Mouse (Mus musculus) limb, embryonic 14.5 days (tissue): ENCODE results near the gene Steap4. TPM values are rescaled to one million over a fixed set of nuclear protein-coding genes. Genes with fewer than 3 reads are reported as not detected.

Experiments
- ATAC-seq: fragments of 200-750 bp; cut with Nextera tagmentation; 2 replicates; pipeline ENCODE4 v1.8.0; 2017; ENCODE audit warnings: low read depth, moderate number of reproducible peaks, moderate TSS enrichment; ENCODE audit not compliant: low FRiP score
- DNase-seq: peaks from one replicate; pipeline ENCODE4 v3.0.0-alpha.2; 2015; ENCODE audit warnings: low spot score
- H3K27ac ChIP-seq: fragments of 300-500 bp; sonication (generic); replicated peaks from 2 replicates; pipeline ENCODE4 v1.5.1; 2014; ENCODE audit warnings: low read depth, mild to moderate bottlenecking, low read length, moderate library complexity, mixed read lengths
- H3K27me3 ChIP-seq: fragments of 300-500 bp; sonication (generic); 2 replicates; pipeline ENCODE4 v1.6.1; 2014; ENCODE audit warnings: low read length, mixed read lengths; ENCODE audit not compliant: control insufficient read depth, insufficient read depth
- H3K36me3 ChIP-seq: fragments of 300-500 bp; sonication (generic); 2 replicates; pipeline ENCODE4 v1.6.1; 2014; ENCODE audit warnings: mild to moderate bottlenecking, low read length, moderate library complexity, mixed read lengths; ENCODE audit not compliant: control insufficient read depth, insufficient read depth
- H3K4me1 ChIP-seq: fragments of 300-500 bp; sonication (generic); 2 replicates; pipeline ENCODE4 v1.6.1; 2014; ENCODE audit warnings: antibody characterized with exemption, low read length, mixed read lengths; ENCODE audit not compliant: control insufficient read depth, insufficient read depth
- H3K4me2 ChIP-seq: fragments of 300-500 bp; sonication (generic); replicated peaks from 2 replicates; pipeline ENCODE4 v1.6.1; 2014; ENCODE audit warnings: low read depth, mild to moderate bottlenecking, low read length, moderate library complexity; ENCODE audit not compliant: severe bottlenecking
- H3K4me3 ChIP-seq: fragments of 300-500 bp; sonication (generic); replicated peaks from 2 replicates; pipeline ENCODE4 v1.5.1; 2014; ENCODE audit warnings: low read length
- H3K9ac ChIP-seq: fragments of 300-500 bp; sonication (generic); 2 replicates; pipeline ENCODE4 v1.6.1; 2014; ENCODE audit warnings: mild to moderate bottlenecking, low read depth, low read length, moderate library complexity; ENCODE audit not compliant: severe bottlenecking
- H3K9me3 ChIP-seq: fragments of 300-500 bp; sonication (generic); 2 replicates; pipeline ENCODE4 v1.6.1; 2016; ENCODE audit warnings: low read length; ENCODE audit not compliant: control insufficient read depth
- POLR2A ChIP-seq: fragments of 200-500 bp; IDR thresholded peaks from 2 replicates; pipeline ENCODE4 v1.8.0; 2012; ENCODE audit warnings: inconsistent platforms, mild to moderate bottlenecking, moderate library complexity, borderline replicate concordance; ENCODE audit not compliant: insufficient read depth, insufficient read length; ENCODE audit errors: extremely low read depth
- WGBS: fragments of 180-500 bp; shearing (Covaris S2); extraction: QIAGEN DNeasy Blood & Tissue Kit; methylation state at CpG from one replicate; pipeline ENCODE4 v1.1.7; 2014; 5-methylcytosine and 5-hydroxymethylcytosine counted together
- polyA plus RNA-seq, 2 experiments: library from polyadenylated mRNA; depleted of rRNA in 1 of 2; stranded (reverse) in 1 of 2; unstranded in 1 of 2; fragments of >200 nt; fragmentation: Nextera tagmentation in 1 of 2; extraction: Ambion mirVana in 1 of 2; gene quantifications; 2 replicates each; pipeline versions ENCODE4 v1.2.1 to v1.2.3; 2012 to 2014

Gene Steap4
- polyA plus RNA-seq, 2 experiments: 9.3 TPM

GRCm38 (mm10) chr5:7996401-7997044 lies 36.3 kb downstream of the Steap4 start:
- 43% methylated on average over 8 of the region's 8 CpGs for WGBS
- Histone ChIP-seq H3K9ac (0 out of 2 replicates have a peak overlapping the region, but pooled peaks have one; percentile 12), H3K27me3 (no peaks in the 10 kb centered on the region), H3K4me2 (peak overlapping the region; percentile 26; the same call in 1 of the 2 replicates), H3K36me3 (no peaks in the 10 kb centered on the region), H3K27ac (no peak overlapping the region), H3K9me3 (no peaks in the 10 kb centered on the region), H3K4me3 (no peak overlapping the region), H3K4me1 (no peaks in the 10 kb centered on the region)
- ATAC-seq (peak; percentile 73), DNase-seq (peak; percentile 42)
- no peak for TF ChIP-seq POLR2A

GRCm38 (mm10) chr5:7997086-7997485 lies 36.8 kb downstream of the Steap4 start:
- no peak for ATAC-seq
- no peak for TF ChIP-seq POLR2A
- Histone ChIP-seq H3K9ac (no peak overlapping the region), H3K4me2 (no peak overlapping the region), H3K4me3 (no peak overlapping the region), H3K36me3 (no peaks in the 10 kb centered on the region), H3K27ac (no peak overlapping the region), H3K4me1 (no peaks in the 10 kb centered on the region), H3K9me3 (no peaks in the 10 kb centered on the region), H3K27me3 (no peaks in the 10 kb centered on the region)
- DNase-seq: no peak
- 92% methylated on average over 2 of the region's 2 CpGs for WGBS

- H3K4me3 ChIP-seq: no peak overlapping the region
- no peak overlapping the region for H3K4me2 ChIP-seq
- 79% methylated on average over 10 of the region's 10 CpGs for WGBS
- H3K36me3 ChIP-seq: no peaks in the 10 kb centered on the region
- DNase-seq (no peak), ATAC-seq (no peak)
- no peaks in the 10 kb centered on the region for H3K4me1 ChIP-seq
- H3K9me3 ChIP-seq: no peaks in the 10 kb centered on the region
- no peak for TF ChIP-seq POLR2A
- H3K27me3 ChIP-seq: no peaks in the 10 kb centered on the region
- H3K9ac ChIP-seq: no peak overlapping the region
- no peak overlapping the region for H3K27ac ChIP-seq
Measured at GRCm38 (mm10) chr5:8000466-8000865, 40.2 kb downstream of the Steap4 start.

GRCm38 (mm10) chr5:8002827-8003226 lies 42.6 kb downstream of the Steap4 start:
- DNase-seq (no peak), ATAC-seq (no peak)
- Histone ChIP-seq H3K36me3 (no peaks in the 10 kb centered on the region), H3K27me3 (no peaks in the 10 kb centered on the region), H3K4me2 (no peak overlapping the region), H3K27ac (no peak overlapping the region), H3K4me3 (no peak overlapping the region), H3K4me1 (no peaks in the 10 kb centered on the region), H3K9ac (no peak overlapping the region), H3K9me3 (no peaks in the 10 kb centered on the region)
- TF ChIP-seq POLR2A: no peak

DNA sequence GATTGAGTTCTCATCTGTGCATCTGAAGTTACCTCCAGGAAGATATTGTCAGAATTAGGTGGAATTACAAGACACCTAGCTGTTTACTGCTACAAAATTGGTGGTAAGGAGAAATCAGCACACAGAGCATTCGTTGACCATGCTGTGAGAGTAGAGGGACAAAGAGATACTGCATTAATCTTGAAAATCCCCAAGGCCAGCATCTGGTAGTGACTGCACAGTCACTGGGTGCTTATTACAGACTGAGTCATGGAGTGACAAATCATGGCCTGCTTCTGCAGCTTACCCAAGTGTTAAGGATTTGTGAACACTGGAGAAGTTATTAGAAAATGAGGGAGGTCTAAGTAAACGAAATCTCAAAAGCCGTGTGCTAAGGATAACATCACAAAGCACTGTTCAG lies 53.0 kb downstream of the Steap4 start:
- Histone ChIP-seq H3K36me3 (no peaks in the 10 kb centered on the region), H3K4me2 (no peak overlapping the region), H3K27ac (no peak overlapping the region), H3K4me1 (no peaks in the 10 kb centered on the region), H3K4me3 (no peak overlapping the region), H3K9ac (no peak overlapping the region), H3K27me3 (no peaks in the 10 kb centered on the region), H3K9me3 (no peaks in the 10 kb centered on the region)
- 78% methylated on average over 3 of the region's 3 CpGs for WGBS
- DNase-seq (no peak), ATAC-seq (no peak)
- no peak for TF ChIP-seq POLR2A

Other genes starting within 250 kb of the Steap4 start
- gene Sri, start 85.6 kb downstream of the Steap4 start, polyA plus RNA-seq (2012; rRNA removed): 161 and 181 TPM in 2 replicates
- gene Sri, start 85.6 kb downstream of the Steap4 start, polyA plus RNA-seq (2014; fragmentation: Nextera tagmentation; extraction: Ambion mirVana): 266 and 271 TPM in 2 replicates